In the genomic region with DNA sequence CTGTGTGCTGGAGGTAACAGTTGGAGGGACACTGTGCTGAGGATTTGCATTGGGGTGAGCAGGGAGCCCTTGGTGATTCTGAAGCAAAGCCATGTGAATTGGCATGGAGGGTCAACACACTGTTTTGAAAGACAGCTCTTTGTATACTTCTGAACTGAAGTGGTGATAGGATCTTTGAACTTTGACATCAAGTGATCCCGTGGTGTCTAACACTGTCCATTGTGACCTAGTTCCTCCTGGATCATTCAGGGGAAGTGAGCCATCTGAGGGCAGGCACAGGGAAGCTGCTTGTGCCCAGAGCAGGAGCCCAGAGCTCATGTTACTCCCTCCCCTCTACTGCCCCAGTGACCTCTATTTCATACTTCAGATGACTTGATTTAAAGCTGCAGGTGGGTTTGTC, we compare ENCODE assay signal across 37 mouse cellular contexts. TPM values are rescaled to one million over a fixed set of nuclear protein-coding genes. Genes with fewer than 3 reads are reported as not detected.
"Had no signal": no experiment of that assay in that cellular context is flagged by ENCODE, and none has a peak within 500 bp of the region (broad histone marks: within the 10 kb centered on the region; RNA-seq: fewer than 3 reads in every experiment).

No protein-coding gene starts in this region.

RNA-seq across cellular contexts. Expression of a gene that starts 1.6 kb away (rescaled TPM):
- total RNA-seq: gastrocnemius, adult 2 months; gastrocnemius, postnatal 10 days; gastrocnemius, postnatal 25 days; gastrocnemius, postnatal 4 days; granulocyte monocyte progenitor cell, adult 5-6 weeks; heart, adult 18-20 months; heart, adult 8-10 months; heart, postnatal 10 days; heart, postnatal 25 days; heart, postnatal 4 days; layer of hippocampus, adult 18-20 months; layer of hippocampus, adult 8-10 months; layer of hippocampus, postnatal 14 days; layer of hippocampus, postnatal 36 days; left cerebral cortex, adult 18-20 months; left cerebral cortex, adult 8-10 months; left cerebral cortex, postnatal 10 days; left cerebral cortex, postnatal 25 days; left cerebral cortex, postnatal 4 days had no signal
- polyA plus RNA-seq: frontal cortex, adult 2 months; heart, embryonic 10.5 days; heart, embryonic 12.5 days; heart, embryonic 14.5 days; heart, embryonic 16.5 days; hindbrain, embryonic 10.5 days; hindbrain, embryonic 12.5 days; hindbrain, embryonic 14.5 days; hindbrain, embryonic 16.5 days; inflammation-experienced regulatory T-cells, adult 6 months; intestine, embryonic 15.5 days; intestine, postnatal 0 days; kidney, embryonic 15.5 days; kidney, postnatal 0 days; large intestine, adult 2 months; limb, embryonic 11.5 days; limb, embryonic 13.5 days; limb, embryonic 15.5 days had no signal

RNA-seq across cellular contexts. Expression of a gene that starts 6.0 kb away (rescaled TPM):
- total RNA-seq: gastrocnemius, adult 2 months; gastrocnemius, postnatal 10 days; gastrocnemius, postnatal 25 days; gastrocnemius, postnatal 4 days; granulocyte monocyte progenitor cell, adult 5-6 weeks; heart, adult 18-20 months; heart, adult 8-10 months; heart, postnatal 10 days; heart, postnatal 25 days; heart, postnatal 4 days; layer of hippocampus, adult 18-20 months; layer of hippocampus, adult 8-10 months; layer of hippocampus, postnatal 14 days; layer of hippocampus, postnatal 36 days; left cerebral cortex, adult 18-20 months; left cerebral cortex, adult 8-10 months; left cerebral cortex, postnatal 10 days; left cerebral cortex, postnatal 25 days; left cerebral cortex, postnatal 4 days had no signal
- polyA plus RNA-seq: frontal cortex, adult 2 months; heart, embryonic 10.5 days; heart, embryonic 12.5 days; heart, embryonic 14.5 days; heart, embryonic 16.5 days; hindbrain, embryonic 10.5 days; hindbrain, embryonic 12.5 days; hindbrain, embryonic 14.5 days; hindbrain, embryonic 16.5 days; inflammation-experienced regulatory T-cells, adult 6 months; intestine, embryonic 15.5 days; intestine, postnatal 0 days; kidney, embryonic 15.5 days; kidney, postnatal 0 days; large intestine, adult 2 months; limb, embryonic 11.5 days; limb, embryonic 13.5 days; limb, embryonic 15.5 days had no signal

RNA-seq across cellular contexts. Expression of a gene that starts 11.2 kb away (rescaled TPM):
- total RNA-seq: gastrocnemius, adult 2 months; gastrocnemius, postnatal 10 days; gastrocnemius, postnatal 25 days; gastrocnemius, postnatal 4 days; granulocyte monocyte progenitor cell, adult 5-6 weeks; heart, adult 18-20 months; heart, adult 8-10 months; heart, postnatal 10 days; heart, postnatal 25 days; heart, postnatal 4 days; layer of hippocampus, adult 18-20 months; layer of hippocampus, adult 8-10 months; layer of hippocampus, postnatal 14 days; layer of hippocampus, postnatal 36 days; left cerebral cortex, adult 18-20 months; left cerebral cortex, adult 8-10 months; left cerebral cortex, postnatal 10 days; left cerebral cortex, postnatal 25 days; left cerebral cortex, postnatal 4 days had no signal
- polyA plus RNA-seq: frontal cortex, adult 2 months; heart, embryonic 10.5 days; heart, embryonic 12.5 days; heart, embryonic 14.5 days; heart, embryonic 16.5 days; hindbrain, embryonic 10.5 days; hindbrain, embryonic 12.5 days; hindbrain, embryonic 14.5 days; hindbrain, embryonic 16.5 days; inflammation-experienced regulatory T-cells, adult 6 months; intestine, embryonic 15.5 days; intestine, postnatal 0 days; kidney, embryonic 15.5 days; kidney, postnatal 0 days; large intestine, adult 2 months; limb, embryonic 11.5 days; limb, embryonic 13.5 days; limb, embryonic 15.5 days had no signal

RNA-seq across cellular contexts. Expression of a gene that starts 27.0 kb away (rescaled TPM):
- total RNA-seq: gastrocnemius, adult 2 months; gastrocnemius, postnatal 10 days; gastrocnemius, postnatal 25 days; gastrocnemius, postnatal 4 days; granulocyte monocyte progenitor cell, adult 5-6 weeks; heart, adult 18-20 months; heart, adult 8-10 months; heart, postnatal 10 days; heart, postnatal 25 days; heart, postnatal 4 days; layer of hippocampus, adult 18-20 months; layer of hippocampus, adult 8-10 months; layer of hippocampus, postnatal 14 days; layer of hippocampus, postnatal 36 days; left cerebral cortex, adult 18-20 months; left cerebral cortex, adult 8-10 months; left cerebral cortex, postnatal 10 days; left cerebral cortex, postnatal 25 days; left cerebral cortex, postnatal 4 days had no signal
- polyA plus RNA-seq: frontal cortex, adult 2 months; heart, embryonic 10.5 days; heart, embryonic 12.5 days; heart, embryonic 14.5 days; heart, embryonic 16.5 days; hindbrain, embryonic 10.5 days; hindbrain, embryonic 12.5 days; hindbrain, embryonic 14.5 days; hindbrain, embryonic 16.5 days; inflammation-experienced regulatory T-cells, adult 6 months; intestine, embryonic 15.5 days; intestine, postnatal 0 days; kidney, embryonic 15.5 days; kidney, postnatal 0 days; large intestine, adult 2 months; limb, embryonic 11.5 days; limb, embryonic 13.5 days; limb, embryonic 15.5 days had no signal
